Mouse (Mus musculus) cortical plate, adult 2 months (tissue): Measurements from ENCODE around the gene Csrnp3.

ENCODE experiments used
- CTCF ChIP-seq: fragments of 200-500 bp; IDR thresholded peaks from 2 replicates; pipeline ENCODE4 v1.5.1; 2011; ENCODE audit warnings: mild to moderate bottlenecking, control low read depth, low read length; ENCODE audit not compliant: insufficient read depth; ENCODE audit errors: extremely low read depth
- POLR2A ChIP-seq: fragments of 200-500 bp; IDR thresholded peaks from 2 replicates; pipeline ENCODE4 v1.6.1; 2011; ENCODE audit warnings: mild to moderate bottlenecking, low read length, control low read depth; ENCODE audit not compliant: insufficient read depth; ENCODE audit errors: extremely low read depth

DNA sequence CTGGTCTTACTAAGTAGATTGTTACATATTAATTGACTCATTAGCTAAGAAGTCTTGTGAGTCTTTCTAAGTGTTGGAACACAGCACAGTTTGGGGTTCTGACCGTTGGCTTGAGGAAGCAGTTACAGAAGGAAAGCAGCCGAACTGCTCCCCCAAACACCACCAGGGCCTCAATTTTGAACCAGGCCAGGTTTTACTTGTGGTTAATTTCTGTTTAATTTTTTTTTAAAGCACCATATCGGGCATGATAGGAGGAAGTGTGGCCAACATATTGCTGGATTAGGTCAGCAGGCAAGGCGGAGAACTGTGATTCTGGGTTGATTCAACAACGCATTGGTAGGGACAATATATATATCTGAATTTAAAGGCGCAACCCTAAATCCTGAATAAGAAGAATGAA is 135.9 kb downstream of the Csrnp3 start:
- no peak for TF ChIP-seq POLR2A
- TF ChIP-seq CTCF = no peak
